ENCODE assay signal across 14 mouse cellular contexts in genomic region chr9:71756916-71757315, GRCm38 (mm10). TPM values are rescaled to one million over a fixed set of nuclear protein-coding genes. Genes with fewer than 3 reads are reported as not detected.
A peak's percentile ranks its signal among the peaks of the same experiment; 100 is the strongest.
DNase-seq lines count a peak whose midpoint lies in the region; ATAC-seq and TF ChIP-seq lines count a peak whose summit lies in the region.
"Had no signal": no experiment of that assay in that cellular context is flagged by ENCODE, and none has a peak within 500 bp of the region (broad histone marks: within the 10 kb centered on the region; RNA-seq: fewer than 3 reads in every experiment).

No protein-coding gene starts in this region.

- H3K4me2 ChIP-seq in heart, embryonic 11.5 days = no peak overlapping the region
- no peak overlapping the region for H3K4me2 ChIP-seq in forebrain, postnatal 0 days (ENCODE audit: low read depth)
- H3K4me2 ChIP-seq: embryonic facial prominence, embryonic 12.5 days; liver, embryonic 11.5 days had no signal

- no peak overlapping the region for H3K9ac ChIP-seq in heart, embryonic 11.5 days (ENCODE audit: low read depth, low read length)
- H3K9ac ChIP-seq in forebrain, postnatal 0 days = no peak overlapping the region
- H3K9ac ChIP-seq: embryonic facial prominence, embryonic 12.5 days had no signal

- no peak for DNase-seq in heart, embryonic 10.5 days (ENCODE audit: low spot score)
- DNase-seq in adrenal gland, adult 2 months = peak; percentile 74
- DNase-seq in gastrocnemius, postnatal 14 days = peak; percentile 39
- peak; percentile 61 to 63 for DNase-seq in kidney, postnatal 36 days
- DNase-seq in forebrain, postnatal 0 days = no peak
- no peak for DNase-seq in spleen, postnatal 14 days (ENCODE audit: low spot score in 2 of 2)
- DNase-seq in T-cell, adult 2 months (ENCODE audit: low spot score) = no peak
- DNase-seq: cerebellum, postnatal 14 days; lung, postnatal 14 days; thymus, adult 18-20 months had no signal

- no peak for ATAC-seq in heart, embryonic 11.5 days (replicated peaks; ENCODE audit: insufficient number of reproducible peaks, low FRiP score, low TSS enrichment)
- no peak for ATAC-seq in forebrain, postnatal 0 days
- ATAC-seq: intestine, postnatal 0 days had no signal

- no peaks in the 10 kb centered on the region for H3K9me3 ChIP-seq in heart, embryonic 10.5 days
- no peaks in the 10 kb centered on the region for H3K9me3 ChIP-seq in heart, embryonic 11.5 days (replicated peaks; ENCODE audit: control insufficient read depth, low read length)
- no peaks in the 10 kb centered on the region for H3K9me3 ChIP-seq in forebrain, postnatal 0 days (ENCODE audit: low read length)
- H3K9me3 ChIP-seq: embryonic facial prominence, embryonic 12.5 days had no signal

- TF ChIP-seq CTCF in forebrain, postnatal 0 days (IDR thresholded peaks at IDR 0.05; ENCODE audit: low read depth) = no peak

- intact Hi-C loops in gastrocnemius, postnatal 14 days (cut with DNase I; ENCODE audit: low total_unique reads) = no loop called here

- H3K27ac ChIP-seq in heart, embryonic 10.5 days = peak overlapping the region; percentile 62; the same call in 1 of the 2 replicates
- no peak overlapping the region for H3K27ac ChIP-seq in heart, embryonic 11.5 days (ENCODE audit: low read depth, low read length)
- H3K27ac ChIP-seq in forebrain, postnatal 0 days (ENCODE audit: low read depth, low read length) = no peak overlapping the region
- H3K27ac ChIP-seq: embryonic facial prominence, embryonic 12.5 days had no signal

- no peak overlapping the region for H3K4me3 ChIP-seq in heart, embryonic 10.5 days
- no peak overlapping the region for H3K4me3 ChIP-seq in heart, embryonic 11.5 days (ENCODE audit: low read depth, low read length)
- H3K4me3 ChIP-seq in forebrain, postnatal 0 days (ENCODE audit: low read depth, low read length) = no peak overlapping the region
- H3K4me3 ChIP-seq: embryonic facial prominence, embryonic 12.5 days had no signal

- no peaks in the 10 kb centered on the region for H3K27me3 ChIP-seq in heart, embryonic 10.5 days (ENCODE audit: insufficient read depth, poor library complexity, severe bottlenecking)
- no peaks in the 10 kb centered on the region for H3K27me3 ChIP-seq in heart, embryonic 11.5 days (ENCODE audit: control insufficient read depth, insufficient read depth, low read length)
- no peaks in the 10 kb centered on the region for H3K27me3 ChIP-seq in forebrain, postnatal 0 days (ENCODE audit: insufficient read depth, low read length)
- H3K27me3 ChIP-seq: embryonic facial prominence, embryonic 12.5 days had no signal

- 35% methylated on average over 4 of the region's 4 CpGs for WGBS in heart, embryonic 10.5 days
- WGBS in heart, embryonic 11.5 days (ENCODE audit: insufficient replicate concordance) = 29% methylated on average over 4 of the region's 4 CpGs
- WGBS in forebrain, postnatal 0 days = 52% methylated on average over 4 of the region's 4 CpGs

- H3K36me3 ChIP-seq in heart, embryonic 10.5 days = peaks cover 3% of the 10 kb centered on the region
- no peaks in the 10 kb centered on the region for H3K36me3 ChIP-seq in heart, embryonic 11.5 days (ENCODE audit: control insufficient read depth, insufficient read depth, low read length)
- H3K36me3 ChIP-seq in forebrain, postnatal 0 days (ENCODE audit: insufficient read depth) = no peaks in the 10 kb centered on the region
- H3K36me3 ChIP-seq: embryonic facial prominence, embryonic 12.5 days had no signal

- H3K4me1 ChIP-seq in heart, embryonic 10.5 days = peaks cover 82% of the 10 kb centered on the region
- H3K4me1 ChIP-seq in heart, embryonic 11.5 days (ENCODE audit: control insufficient read depth, insufficient read depth, low read length) = peaks cover 66% of the 10 kb centered on the region
- H3K4me1 ChIP-seq in forebrain, postnatal 0 days (ENCODE audit: insufficient read depth) = 0 out of 2 replicates have a peak, but pooled peaks cover 4% of the 10 kb centered on the region

RNA-seq across cellular contexts. Expression of gene Cgnl1, which starts 14.5 kb away (rescaled TPM):
- 43.1 and 60.1 TPM in 2 replicates for polyA plus RNA-seq in heart, embryonic 10.5 days (2016; fragmentation: Nextera tagmentation; extraction: Ambion mirVana)
- polyA plus RNA-seq in heart, embryonic 11.5 days (2014; fragmentation: Nextera tagmentation; extraction: Ambion mirVana) = 37.0 and 48.8 TPM in 2 replicates
- total RNA-seq in adrenal gland, adult 2 months (2021) = 10 to 100 TPM; 91.4 to 99.0 TPM
- 9.6 and 10.4 TPM in 2 replicates for polyA plus RNA-seq in adrenal gland, adult 2 months (2012; rRNA removed)
- total RNA-seq in gastrocnemius, postnatal 14 days (2021) = 1 to 10 TPM; 8.5 to 9.3 TPM
- 5.8 and 8.5 TPM in 2 replicates for total RNA-seq in forebrain, postnatal 0 days (2014; rRNA removed)
- 3.4 and 5.0 TPM in 2 replicates for polyA plus RNA-seq in forebrain, postnatal 0 days (2015; fragmentation: Nextera tagmentation; extraction: Ambion mirVana)

Comparison
In these comparisons a context has a peak if more than half of its experiments do, and no peak if none do; other contexts are left out.
1. DNase-seq: peak in adrenal gland, adult 2 months (single experiment), gastrocnemius, postnatal 14 days (single experiment) and kidney, postnatal 36 days (2 of 2); none in heart, embryonic 10.5 days (single experiment), forebrain, postnatal 0 days (single experiment), spleen, postnatal 14 days (0 of 2) and T-cell, adult 2 months (single experiment).